Mouse (Mus musculus) myocyte (in vitro differentiated cells): ENCODE results near the gene Gm37240.

Experiments
- CEBPB ChIP-seq: IDR thresholded peaks from 2 replicates; pipeline ENCODE4 v1.6.1; 2011; ENCODE audit warnings: mild to moderate bottlenecking, moderate library complexity; ENCODE audit not compliant: poor library complexity, insufficient read depth, severe bottlenecking
- E2F4 ChIP-seq: IDR thresholded peaks from one replicate; pipeline ENCODE4 v1.6.1; 2011; ENCODE audit warnings: mild to moderate bottlenecking, control low read depth, moderate library complexity; ENCODE audit not compliant: insufficient read depth
- MAX ChIP-seq: IDR thresholded peaks from one replicate; pipeline ENCODE4 v1.6.1; 2011; ENCODE audit warnings: low read depth, mild to moderate bottlenecking, control low read depth
- MYOD1 ChIP-seq, 3 experiments: IDR thresholded peaks; one replicate each; pipeline ENCODE4 v1.6.1; 2011; ENCODE audit warnings: control low read depth in 2 of 3, low read depth in 2 of 3, mild to moderate bottlenecking in 2 of 3, moderate library complexity in 1 of 3; ENCODE audit not compliant: insufficient read length in 2 of 3, control insufficient read depth in 1 of 3
- MYOG ChIP-seq, 3 experiments: IDR thresholded peaks; one replicate each; pipeline ENCODE4 v1.6.1; 2011; ENCODE audit warnings: control low read depth in 2 of 3, low read depth in 2 of 3, mild to moderate bottlenecking in 2 of 3; ENCODE audit not compliant: insufficient read length in 2 of 3, control insufficient read depth in 1 of 3, insufficient read depth in 1 of 3
- POLR2A ChIP-seq: IDR thresholded peaks from one replicate; pipeline ENCODE4 v1.6.1; 2011; ENCODE audit warnings: low read depth, mild to moderate bottlenecking, control low read depth, moderate library complexity; ENCODE audit not compliant: insufficient read length
- POLR2AphosphoS2 ChIP-seq: IDR thresholded peaks from one replicate; pipeline ENCODE4 v1.6.1; 2011; ENCODE audit warnings: low read depth, control low read depth; ENCODE audit not compliant: insufficient read length
- REST ChIP-seq: IDR thresholded peaks from one replicate; pipeline ENCODE4 v1.6.1; 2011; ENCODE audit warnings: mild to moderate bottlenecking, control low read depth, moderate library complexity; ENCODE audit not compliant: insufficient read depth, insufficient read length
- SRF ChIP-seq: IDR thresholded peaks from one replicate; pipeline ENCODE4 v1.6.1; 2011; ENCODE audit warnings: low read depth; ENCODE audit not compliant: control insufficient read depth, insufficient read length
- TCF12 ChIP-seq: IDR thresholded peaks from one replicate; pipeline ENCODE4 v1.6.1; 2011; ENCODE audit warnings: mild to moderate bottlenecking, control low read depth; ENCODE audit not compliant: poor library complexity, insufficient read depth, severe bottlenecking
- USF1 ChIP-seq: IDR thresholded peaks from one replicate; pipeline ENCODE4 v1.6.1; 2011; ENCODE audit warnings: low read depth, mild to moderate bottlenecking, control low read depth, moderate library complexity

DNA sequence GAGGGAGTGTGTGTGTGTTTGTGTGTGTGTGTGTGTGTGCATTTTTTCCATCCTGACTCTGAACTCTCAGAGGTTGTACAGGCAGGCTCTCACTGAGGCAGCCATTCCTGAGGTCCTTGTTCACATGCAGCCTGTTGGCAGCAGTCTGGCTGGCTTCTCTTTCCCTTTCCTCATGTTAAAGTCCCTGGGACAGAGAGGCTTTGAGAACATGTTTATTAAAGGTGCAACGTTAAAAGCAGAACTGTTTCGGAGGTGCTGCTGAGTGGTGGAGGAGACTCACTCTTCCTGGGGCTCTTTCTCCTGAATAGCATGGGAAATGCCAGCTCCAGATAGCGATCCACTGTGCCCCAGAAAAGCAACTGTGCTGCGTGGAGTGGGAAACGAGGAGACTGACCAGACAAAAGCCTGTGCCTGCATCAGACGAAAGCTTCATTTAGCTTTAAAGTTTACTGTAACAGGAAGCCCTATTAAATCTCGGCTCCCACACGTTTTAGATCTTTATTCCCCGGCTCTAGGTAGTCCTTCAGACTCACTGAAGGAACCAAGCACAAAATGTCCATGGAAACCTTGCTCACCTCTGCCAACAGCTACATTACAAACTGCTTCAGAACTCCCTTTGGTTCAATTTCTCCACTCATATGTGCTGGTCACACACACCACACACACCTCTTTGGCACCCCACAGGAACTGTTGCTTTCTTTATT, 45.0 kb downstream of the Gm37240 start:
- TF ChIP-seq USF1 (no peak), POLR2A (no peak), POLR2AphosphoS2 (no peak), TCF12 (no peak), MYOG (IDR thresholded peaks at IDR 0.05; ENCODE audit: control insufficient read depth in 1 of 3, insufficient read depth in 1 of 3, insufficient read length in 2 of 3, low read depth in 2 of 3) (no peak), SRF (no peak), E2F4 (no peak), MYOD1 (IDR thresholded peaks at IDR 0.05; ENCODE audit: control insufficient read depth in 1 of 3, insufficient read length in 2 of 3, low read depth in 2 of 3) (no peak), MAX (no peak), CEBPB (no peak), REST (no peak)
